Mouse (Mus musculus) kidney, adult 2 months (tissue): ENCODE measurements around the gene Ghrh.

Source experiments
- CTCF ChIP-seq: fragments of 200-500 bp; conservative IDR thresholded peaks from 2 replicates; pipeline ENCODE4 v1.5.1; 2011; ENCODE audit warnings: low read depth, mild to moderate bottlenecking, control low read depth, low read length, moderate library complexity, mixed read lengths; ENCODE audit not compliant: insufficient read depth, insufficient read length
- POLR2A ChIP-seq: fragments of 200-500 bp; IDR thresholded peaks from one replicate; pipeline ENCODE4 v1.6.1; 2011; ENCODE audit warnings: low read depth, low read length, control low read depth

GRCm38 (mm10) chr2:157384836-157385235 is 37.5 kb upstream of the Ghrh start:
- TF ChIP-seq POLR2A = no peak
- no peak for TF ChIP-seq CTCF
